Mouse (Mus musculus) lung, adult 2 months (tissue): Measurements from ENCODE around the gene Hist1h4k.

Source experiments
- CTCF ChIP-seq: fragments of 200-500 bp; IDR thresholded peaks from 2 replicates; pipeline ENCODE4 v1.5.1; 2011; ENCODE audit warnings: mild to moderate bottlenecking, low read length, control low read depth; ENCODE audit not compliant: insufficient read depth
- POLR2A ChIP-seq: fragments of 200-500 bp; IDR thresholded peaks from 2 replicates; pipeline ENCODE4 v1.6.1; 2011; ENCODE audit warnings: low read depth, mild to moderate bottlenecking, control low read depth, low read length, borderline replicate concordance; ENCODE audit errors: extremely low read depth

DNA sequence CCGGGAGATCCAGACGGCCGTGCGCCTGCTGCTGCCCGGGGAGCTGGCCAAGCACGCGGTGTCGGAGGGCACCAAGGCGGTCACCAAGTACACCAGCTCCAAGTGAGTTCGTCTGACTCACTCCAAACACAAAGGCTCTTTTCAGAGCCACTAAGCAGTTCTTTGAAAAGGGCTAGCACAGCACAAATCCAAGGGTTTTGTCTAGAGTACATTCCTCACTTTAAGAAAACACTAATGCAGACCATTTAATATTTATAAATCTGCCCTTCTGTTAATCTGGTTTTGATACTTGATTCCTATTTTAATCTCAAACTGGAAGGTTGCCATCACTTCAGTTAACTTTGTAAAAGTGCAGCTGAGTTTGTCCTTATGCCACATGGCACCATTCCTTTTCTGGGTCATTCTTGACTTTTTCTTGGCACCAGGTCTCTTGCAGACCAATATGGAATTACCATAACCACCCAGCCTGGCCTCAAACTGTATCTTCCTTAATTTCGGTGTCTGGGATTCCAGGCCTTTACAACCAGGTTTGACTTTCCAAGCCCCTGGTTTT lies 27.9 kb downstream of the Hist1h4k start:
- TF ChIP-seq CTCF (no peak), POLR2A (no peak)
